ENCODE assay signal across 8 mouse cellular contexts in the genomic region with DNA sequence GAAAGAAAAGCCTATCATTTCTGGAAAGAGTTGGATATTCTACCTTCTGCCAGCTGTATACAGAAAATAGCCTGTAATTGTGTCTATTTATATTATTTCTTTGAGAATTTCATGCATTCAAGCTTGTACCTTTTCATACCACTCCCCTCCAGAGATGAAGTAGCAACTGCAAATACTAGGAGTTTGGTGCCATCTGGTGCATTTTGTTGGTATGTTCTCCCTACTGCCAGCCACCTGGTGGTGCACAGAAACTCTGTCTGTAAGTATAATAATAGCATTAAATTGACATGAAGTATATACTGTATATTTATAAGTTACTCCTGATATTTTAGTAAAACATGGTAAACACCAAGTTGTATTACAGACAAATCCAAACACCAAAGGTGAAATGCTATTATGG. TPM values are rescaled to one million over a fixed set of nuclear protein-coding genes. Genes with fewer than 3 reads are reported as not detected.
DNase-seq lines count a peak whose midpoint lies in the region; ATAC-seq lines count a peak whose summit lies in the region.

No protein-coding gene starts in this region.

- DNase-seq in heart, postnatal 14 days, result peak; percentile 8 to 45
- no peak for DNase-seq in heart, postnatal 25 days (ENCODE audit: low spot score)
- DNase-seq in testis, postnatal 10 days (ENCODE audit: low spot score), result peak; percentile 52
- DNase-seq in testis, postnatal 14 days (ENCODE audit: low spot score), result no peak
- DNase-seq in cerebellum, postnatal 14 days, result peak; percentile 60 to 66
- no peak for DNase-seq in forebrain, embryonic 10.5 days (ENCODE audit: extremely low spot score, low spot score)
- no peak for DNase-seq in gastrocnemius, postnatal 25 days

- ATAC-seq in lung, embryonic 16.5 days (ENCODE audit: low read depth), result peak; percentile 43; the same call in 1 of the 2 replicates

- no peak overlapping the region for H3K27ac ChIP-seq in lung, embryonic 16.5 days (ENCODE audit: low read length)
- no peak overlapping the region for H3K27ac ChIP-seq in forebrain, embryonic 10.5 days

- H3K4me2 ChIP-seq in lung, embryonic 16.5 days (ENCODE audit: low read depth, low read length), result no peak overlapping the region

- H3K36me3 ChIP-seq in lung, embryonic 16.5 days (ENCODE audit: control insufficient read depth, insufficient read depth, low read length), result no peaks in the 10 kb centered on the region
- no peaks in the 10 kb centered on the region for H3K36me3 ChIP-seq in forebrain, embryonic 10.5 days (replicated peaks)

- no peak overlapping the region for H3K9ac ChIP-seq in lung, embryonic 16.5 days (ENCODE audit: low read length)

- H3K27me3 ChIP-seq in lung, embryonic 16.5 days (ENCODE audit: control insufficient read depth, insufficient read depth, low read depth, low read length), result no peaks in the 10 kb centered on the region
- no peaks in the 10 kb centered on the region for H3K27me3 ChIP-seq in forebrain, embryonic 10.5 days (ENCODE audit: poor library complexity, severe bottlenecking)

- intact Hi-C loops in heart, postnatal 14 days (cut with DNase I), result loop anchor here (2.0 kb wide), 1 partner anchor 85 kb away; no protein-coding TSS in a partner anchor
- intact Hi-C loops in heart, postnatal 25 days (cut with DNase I), result loop anchor here (1.0 to 10.0 kb wide), 3 partner anchors 23 to 193 kb away; no protein-coding TSS in a partner anchor

- H3K4me3 ChIP-seq in lung, embryonic 16.5 days (ENCODE audit: low read length), result no peak overlapping the region
- no peak overlapping the region for H3K4me3 ChIP-seq in forebrain, embryonic 10.5 days

- peaks cover 10% of the 10 kb centered on the region for H3K4me1 ChIP-seq in lung, embryonic 16.5 days (replicated peaks; ENCODE audit: control insufficient read depth, insufficient read depth, low read length)
- H3K4me1 ChIP-seq in forebrain, embryonic 10.5 days, result peaks cover 12% of the 10 kb centered on the region

- H3K9me3 ChIP-seq in lung, embryonic 16.5 days (ENCODE audit: control insufficient read depth, low read length), result no peaks in the 10 kb centered on the region
- H3K9me3 ChIP-seq in forebrain, embryonic 10.5 days, result no peaks in the 10 kb centered on the region; the same call in 1 of the 2 replicates

RNA-seq across cellular contexts. Expression of a gene that starts 4.4 kb away (rescaled TPM):
- under 1 TPM; 0.59 to 0.67 TPM for total RNA-seq in heart, postnatal 14 days (2021)
- total RNA-seq in heart, postnatal 25 days (2021), result under 1 TPM; 0.29 to 0.36 TPM
- 1.1 and 1.4 TPM in 2 replicates for polyA plus RNA-seq in lung, embryonic 16.5 days (2015; fragmentation: Nextera tagmentation; extraction: Ambion mirVana)
- 1.8 and 2.1 TPM in 2 replicates for polyA plus RNA-seq in forebrain, embryonic 10.5 days (2016; fragmentation: Nextera tagmentation; extraction: Ambion mirVana)
- not detected for total RNA-seq in gastrocnemius, postnatal 25 days (2021)

RNA-seq across cellular contexts. Expression of a gene that starts 33.1 kb away (rescaled TPM):
- not detected for total RNA-seq in heart, postnatal 14 days (2021)
- not detected for total RNA-seq in heart, postnatal 25 days (2021)
- 2.2 and 2.6 TPM in 2 replicates for polyA plus RNA-seq in lung, embryonic 16.5 days (2015; fragmentation: Nextera tagmentation; extraction: Ambion mirVana)
- polyA plus RNA-seq in forebrain, embryonic 10.5 days (2016; fragmentation: Nextera tagmentation; extraction: Ambion mirVana), result 0.05 TPM in 1 of 2 replicates, not detected in the other
- total RNA-seq in gastrocnemius, postnatal 25 days (2021), result not detected

Comparison
In these comparisons a context has a peak if more than half of its experiments do, and no peak if none do; other contexts are left out.
1. DNase-seq: peak in heart, postnatal 14 days (2 of 2), testis, postnatal 10 days (single experiment) and cerebellum, postnatal 14 days (2 of 2); none in heart, postnatal 25 days (single experiment), testis, postnatal 14 days (single experiment), forebrain, embryonic 10.5 days (single experiment) and gastrocnemius, postnatal 25 days (single experiment).